Mouse (Mus musculus) c-Kit-positive CD71-negative TER-119-negative erythroid progenitor cells, embryonic 14.5 days (primary cell): Measurements from ENCODE around the gene Ggt5.
A peak's percentile ranks its signal among the peaks of the same experiment; 100 is the strongest.

Experiments used
- DNase-seq: peaks from one replicate; pipeline ENCODE4 v3.0.0-alpha.2; 2013; ENCODE audit warnings: low read depth

The Ggt5 gene

GRCm38 (mm10) chr10:75626991-75627390 is 37.9 kb downstream of the Ggt5 start:
- DNase-seq, result no peak

GRCm38 (mm10) chr10:75627490-75627889 is 38.4 kb downstream of the Ggt5 start:
- DNase-seq, result no peak

GRCm38 (mm10) chr10:75632633-75633032 is 43.5 kb downstream of the Ggt5 start:
- DNase-seq, result no peak

DNA sequence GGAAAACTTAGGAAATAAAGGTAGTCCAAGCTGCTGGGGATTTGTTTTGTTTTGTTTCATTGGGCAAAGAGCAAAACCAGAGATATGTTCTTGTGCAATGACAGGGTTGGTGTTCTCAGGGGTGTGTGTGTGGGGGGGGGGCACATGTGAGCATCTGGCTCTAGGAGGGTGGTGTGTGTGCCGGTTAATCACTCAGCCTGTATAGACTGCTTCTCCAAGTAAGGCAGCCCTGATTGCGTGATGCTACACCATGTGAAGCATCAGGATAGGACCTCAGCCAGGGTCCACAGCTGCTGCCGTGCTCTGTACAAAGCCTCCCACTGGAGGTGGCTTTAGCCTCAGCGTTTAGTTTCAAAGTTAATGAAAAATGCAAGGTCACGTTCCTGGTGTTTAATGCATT is 43.9 kb downstream of the Ggt5 start:
- DNase-seq, result no peak

DNA sequence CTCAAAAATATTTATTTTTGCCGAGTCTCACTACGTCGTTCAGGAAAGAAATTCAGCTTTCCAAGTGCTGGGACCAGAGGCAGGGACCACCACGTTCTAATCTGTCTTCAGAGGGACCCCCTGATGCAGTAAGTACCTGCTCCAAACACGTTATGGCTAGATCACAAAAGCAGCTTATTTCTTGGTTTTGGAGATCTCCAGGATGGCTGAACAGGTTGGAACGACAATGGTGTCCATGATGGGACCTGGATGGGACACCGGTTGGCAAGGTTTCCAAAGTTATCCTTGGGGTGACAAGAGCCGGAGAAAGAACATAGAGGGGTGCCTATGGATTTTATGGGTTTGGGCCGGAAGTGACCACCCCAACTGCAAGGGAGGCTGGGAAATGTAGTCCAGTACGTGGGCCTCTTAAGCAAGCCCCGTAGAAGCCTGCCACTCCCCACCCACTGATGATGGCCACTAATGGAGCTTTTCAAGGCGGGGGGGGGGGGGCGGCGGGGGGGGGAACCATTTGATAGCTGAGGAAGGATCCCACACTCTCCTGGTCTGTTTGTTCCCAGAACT is 44.5 kb downstream of the Ggt5 start:
- DNase-seq, result no peak

GRCm38 (mm10) chr10:75634610-75635009 is 45.5 kb downstream of the Ggt5 start:
- DNase-seq, result no peak

GRCm38 (mm10) chr10:75635019-75635692 is 46.0 kb downstream of the Ggt5 start:
- DNase-seq, result no peak

GRCm38 (mm10) chr10:75635693-75636055 is 46.5 kb downstream of the Ggt5 start:
- peak; percentile 69 for DNase-seq

DNA sequence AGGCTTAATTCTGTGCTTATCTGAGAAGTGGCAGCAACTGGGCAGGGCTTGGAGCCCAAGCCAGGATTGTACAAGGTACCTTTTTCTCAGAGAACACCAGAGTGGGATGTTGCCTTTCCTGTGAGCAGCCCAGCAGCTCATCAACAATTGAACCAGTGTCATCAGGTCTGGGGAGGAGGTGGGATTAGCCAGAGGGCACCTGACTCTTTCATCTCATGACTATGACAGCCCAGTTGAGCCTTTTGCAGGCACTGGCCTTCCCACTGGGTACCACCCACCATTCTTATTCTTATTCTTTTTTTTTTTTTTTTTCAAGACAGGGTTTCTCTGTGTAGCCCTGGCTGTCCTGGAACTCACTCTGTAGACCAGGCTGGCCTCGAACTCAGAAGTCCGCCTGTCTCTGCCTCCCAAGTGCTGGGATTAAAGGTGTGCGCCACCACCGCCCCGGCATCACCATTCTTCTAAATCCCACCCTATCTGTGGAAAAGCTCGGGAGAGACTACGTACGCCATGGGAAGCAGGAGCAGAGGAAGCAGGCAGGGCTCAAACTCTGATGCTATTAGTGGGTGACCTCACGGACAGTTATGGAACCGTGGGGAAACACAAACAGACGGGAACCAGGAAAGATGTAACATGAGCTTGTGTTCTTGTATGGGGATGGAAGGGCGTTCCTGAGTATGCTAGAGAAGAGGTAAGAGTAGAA is 47.1 kb downstream of the Ggt5 start:
- no peak for DNase-seq

- no peak for DNase-seq
These were observed 48.6 kb downstream of the Ggt5 start for GRCm38 (mm10) chr10:75637711-75638110.

DNA sequence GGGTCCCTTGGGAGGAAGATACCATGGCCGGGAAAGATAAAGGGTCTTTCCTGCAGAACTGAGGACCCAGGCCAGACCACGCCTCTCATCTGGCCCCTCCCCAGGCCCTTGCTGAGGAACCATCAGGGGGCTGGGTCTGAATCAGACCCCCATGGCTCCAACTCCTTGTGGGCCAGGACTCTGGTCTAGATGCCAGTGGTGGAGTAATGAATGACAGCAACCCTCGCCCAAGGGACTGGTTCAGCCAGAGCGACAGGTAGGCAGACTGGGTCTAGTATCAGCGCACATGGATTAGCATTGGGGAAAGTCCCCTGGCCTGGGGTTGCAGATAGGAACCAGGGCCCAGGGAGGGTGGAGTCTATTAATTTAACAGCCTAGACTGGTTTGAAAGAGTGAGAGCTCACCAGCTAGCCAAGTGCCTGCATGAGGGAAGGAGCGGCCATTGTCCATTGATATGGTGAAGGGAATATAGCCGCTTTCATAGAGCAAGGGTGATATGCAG is 52.6 kb downstream of the Ggt5 start:
- DNase-seq, result no peak

DNA sequence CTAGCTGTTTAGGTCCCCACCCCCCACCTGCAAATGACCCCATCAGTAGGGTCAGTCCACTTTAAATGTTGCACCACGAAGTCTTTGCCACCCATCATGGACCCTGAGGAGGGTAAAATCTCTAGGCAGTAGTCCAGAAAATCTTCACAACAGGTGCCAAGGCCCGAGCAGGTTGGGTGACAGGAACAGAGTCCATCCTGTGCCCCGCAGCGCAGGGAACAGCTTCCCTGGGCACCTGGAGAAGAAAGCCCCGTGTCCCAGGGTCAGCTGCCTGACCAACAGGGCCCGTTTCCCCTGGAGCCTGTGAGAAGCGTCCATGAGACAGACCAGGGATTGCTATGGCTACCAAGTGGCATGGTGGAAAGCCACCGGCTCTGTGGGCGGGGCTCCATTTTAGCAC is 53.3 kb downstream of the Ggt5 start:
- DNase-seq, result no peak

GRCm38 (mm10) chr10:75642891-75643290 is 53.8 kb downstream of the Ggt5 start:
- no peak for DNase-seq

DNA sequence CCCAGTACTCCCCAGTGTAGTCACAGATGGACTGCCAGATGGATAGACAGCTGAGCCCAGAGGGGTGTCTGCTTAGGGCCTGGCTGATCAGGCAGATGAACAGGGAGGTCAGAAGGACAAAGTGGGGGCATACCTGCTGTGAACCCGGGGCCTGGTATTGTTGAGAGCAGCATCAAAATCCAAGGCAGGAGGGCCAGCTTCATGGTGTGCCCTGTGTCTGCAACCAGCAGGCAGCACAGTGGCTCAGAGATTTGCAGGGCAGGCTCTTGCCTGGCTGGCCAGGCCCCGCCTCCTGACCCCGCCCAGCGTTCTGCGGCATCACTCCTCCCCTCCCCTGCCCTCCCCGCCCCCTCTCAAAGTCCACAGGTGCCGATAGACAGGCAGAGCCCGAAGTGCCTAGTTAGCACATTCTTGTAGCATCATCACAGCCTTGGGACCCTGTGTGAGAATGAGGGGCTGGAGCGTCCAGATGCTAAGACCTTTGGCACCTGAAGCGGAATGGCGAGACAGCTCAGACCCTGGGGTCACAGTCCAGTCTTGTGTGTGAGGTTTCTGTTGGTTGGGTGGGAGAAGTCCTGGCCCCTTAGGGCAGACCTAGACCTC is 54.7 kb downstream of the Ggt5 start, which contains the start of gene Susd2:
Gene Susd2 (minus strand): TSS at position 268 of the 603 bp plus-strand sequence.
- peak; percentile 17 for DNase-seq

- DNase-seq, result no peak
These were observed 56.5 kb downstream of the Ggt5 start for GRCm38 (mm10) chr10:75645616-75646015.

GRCm38 (mm10) chr10:75646406-75646805 is 57.3 kb downstream of the Ggt5 start:
- no peak for DNase-seq

GRCm38 (mm10) chr10:75647362-75647761 is 58.2 kb downstream of the Ggt5 start:
- no peak for DNase-seq

GRCm38 (mm10) chr10:75648091-75648490 is 59.0 kb downstream of the Ggt5 start:
- no peak for DNase-seq

DNA sequence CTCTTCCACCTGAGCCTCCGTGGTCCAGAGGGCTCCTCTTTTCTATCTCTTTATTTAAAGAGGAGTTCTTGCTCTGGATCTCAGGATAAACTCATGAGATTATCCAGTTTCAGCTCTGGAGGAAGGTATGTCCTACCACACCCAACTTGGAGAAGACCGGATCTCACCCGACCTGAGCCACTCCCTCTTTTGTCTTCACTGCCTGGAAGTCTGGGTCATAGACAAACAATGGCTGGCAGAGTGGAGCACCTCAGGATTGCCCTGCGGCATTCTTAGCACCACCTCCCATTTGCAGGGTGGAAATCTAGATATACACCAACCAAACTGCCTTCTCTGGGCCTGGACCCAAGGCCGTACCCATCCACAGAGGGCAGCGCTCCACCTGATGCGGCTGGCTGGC is 59.9 kb downstream of the Ggt5 start:
- no peak for DNase-seq

- no peak for DNase-seq
These were observed 60.4 kb downstream of the Ggt5 start for GRCm38 (mm10) chr10:75649406-75649995.

DNA sequence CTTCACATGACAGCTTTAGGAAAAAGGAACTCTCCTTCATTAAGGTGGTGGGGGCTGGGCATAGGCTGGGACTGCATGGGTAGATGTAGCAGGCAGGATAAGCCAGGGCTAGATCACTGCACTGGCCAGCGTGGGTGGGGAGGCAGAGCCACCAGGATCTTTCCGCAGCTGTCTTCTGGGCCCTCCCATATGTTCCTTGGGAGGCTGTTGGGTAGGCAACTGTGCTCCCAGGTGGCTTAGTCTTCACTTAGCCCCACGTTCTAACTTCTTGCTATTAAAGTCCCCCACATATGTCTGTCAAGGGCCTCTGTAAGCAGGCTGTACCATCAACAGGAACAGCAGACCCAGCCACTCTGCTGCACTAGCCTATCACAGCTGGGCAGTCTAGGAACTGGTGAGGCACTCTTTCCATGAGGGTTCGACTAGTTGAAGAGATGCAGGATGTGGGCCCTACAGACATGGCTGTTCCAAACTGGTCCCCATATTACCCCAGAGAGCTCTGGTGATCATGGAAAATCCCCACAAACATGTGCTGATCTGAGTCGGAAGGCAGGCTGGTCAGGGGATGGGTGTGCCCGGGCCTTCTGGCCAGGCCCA is 61.3 kb downstream of the Ggt5 start:
- no peak for DNase-seq
